Mouse (Mus musculus) brown adipose tissue, adult 24 weeks (tissue): Measurements from ENCODE around the gene Tmem260. TPM values are rescaled to one million over a fixed set of nuclear protein-coding genes. Genes with fewer than 3 reads are reported as not detected.

Experiments used
- H3K27ac ChIP-seq: fragments of 200-500 bp; replicated peaks from 2 replicates; pipeline ENCODE4 v1.5.1; 2012; ENCODE audit warnings: low read depth, mild to moderate bottlenecking, low read length
- H3K4me1 ChIP-seq: fragments of 200-500 bp; 2 replicates; pipeline ENCODE4 v1.6.1; 2012; ENCODE audit warnings: low read length, mixed read lengths; ENCODE audit not compliant: control insufficient read depth, insufficient read depth, insufficient read length
- H3K4me3 ChIP-seq: fragments of 200-500 bp; 2 replicates; pipeline ENCODE4 v1.5.1; 2012; ENCODE audit warnings: low read depth, mild to moderate bottlenecking, low read length, moderate library complexity; ENCODE audit not compliant: insufficient read depth
- polyA plus RNA-seq: library from polyadenylated mRNA; stranded (reverse); fragments of >200 nt; gene quantifications from 2 replicates; pipeline ENCODE4 v1.2.4, GENCODE M21; 2012; ENCODE audit not compliant: missing spikeins, insufficient read depth, insufficient read length

Gene Tmem260
- polyA plus RNA-seq, 1 experiment: 9.9 TPM

- Histone ChIP-seq H3K4me3 (no peak overlapping the region), H3K4me1 (no peaks in the 10 kb centered on the region)
Measured at GRCm38 (mm10) chr14:48513098-48513823, 67.3 kb downstream of the Tmem260 start.

GRCm38 (mm10) chr14:48513824-48514493 is 68.0 kb downstream of the Tmem260 start:
- no peaks in the 10 kb centered on the region for H3K4me1 ChIP-seq
- H3K27ac ChIP-seq: no peak overlapping the region
- H3K4me3 ChIP-seq: no peak overlapping the region

More at GRCm38 (mm10) chr14:48513098-48513823, 67.3 kb downstream of the Tmem260 start:
- H3K27ac ChIP-seq: no peak overlapping the region

GRCm38 (mm10) chr14:48514620-48515019 is 68.7 kb downstream of the Tmem260 start:
- Histone ChIP-seq H3K4me3 (no peak overlapping the region), H3K27ac (no peak overlapping the region), H3K4me1 (no peaks in the 10 kb centered on the region)

- no peaks in the 10 kb centered on the region for H3K4me1 ChIP-seq
- no peak overlapping the region for H3K4me3 ChIP-seq
- no peak overlapping the region for H3K27ac ChIP-seq
Measured at GRCm38 (mm10) chr14:48515538-48515937, 69.6 kb downstream of the Tmem260 start.

- H3K4me1 ChIP-seq: no peaks in the 10 kb centered on the region
- H3K27ac ChIP-seq: no peak overlapping the region
- no peak overlapping the region for H3K4me3 ChIP-seq
Measured at GRCm38 (mm10) chr14:48523361-48523760, 77.4 kb downstream of the Tmem260 start.

- H3K4me1 ChIP-seq: no peaks in the 10 kb centered on the region
- H3K4me3 ChIP-seq: no peak overlapping the region
- no peak overlapping the region for H3K27ac ChIP-seq
Measured at GRCm38 (mm10) chr14:48524135-48524534, 78.2 kb downstream of the Tmem260 start.

- Histone ChIP-seq H3K4me1 (no peaks in the 10 kb centered on the region), H3K4me3 (no peak overlapping the region), H3K27ac (no peak overlapping the region)
Measured at GRCm38 (mm10) chr14:48525055-48525454, 79.1 kb downstream of the Tmem260 start.

- H3K27ac ChIP-seq: no peak overlapping the region
- no peaks in the 10 kb centered on the region for H3K4me1 ChIP-seq
- no peak overlapping the region for H3K4me3 ChIP-seq
Measured at GRCm38 (mm10) chr14:48530629-48531028, 84.7 kb downstream of the Tmem260 start.

- Histone ChIP-seq H3K27ac (no peak overlapping the region), H3K4me3 (no peak overlapping the region)
Measured at GRCm38 (mm10) chr14:48537795-48538766, 92.2 kb downstream of the Tmem260 start.

GRCm38 (mm10) chr14:48545166-48545565 is 99.2 kb downstream of the Tmem260 start:
- Histone ChIP-seq H3K4me3 (no peak overlapping the region), H3K27ac (no peak overlapping the region)

More at GRCm38 (mm10) chr14:48537795-48538766, 92.2 kb downstream of the Tmem260 start:
- no peaks in the 10 kb centered on the region for H3K4me1 ChIP-seq

GRCm38 (mm10) chr14:48546009-48546408 is 100.1 kb downstream of the Tmem260 start:
- H3K4me1 ChIP-seq: no peaks in the 10 kb centered on the region
- no peak overlapping the region for H3K4me3 ChIP-seq
- H3K27ac ChIP-seq: no peak overlapping the region

More at GRCm38 (mm10) chr14:48545166-48545565, 99.2 kb downstream of the Tmem260 start:
- H3K4me1 ChIP-seq: no peaks in the 10 kb centered on the region

GRCm38 (mm10) chr14:48549703-48550102 is 103.8 kb downstream of the Tmem260 start:
- no peak overlapping the region for H3K4me3 ChIP-seq
- H3K27ac ChIP-seq: no peak overlapping the region
- no peaks in the 10 kb centered on the region for H3K4me1 ChIP-seq

- H3K4me1 ChIP-seq: no peaks in the 10 kb centered on the region
Measured at GRCm38 (mm10) chr14:48553216-48553615, 107.3 kb downstream of the Tmem260 start.

GRCm38 (mm10) chr14:48553754-48554153 is 107.8 kb downstream of the Tmem260 start:
- no peak overlapping the region for H3K4me3 ChIP-seq
- no peaks in the 10 kb centered on the region for H3K4me1 ChIP-seq
- H3K27ac ChIP-seq: no peak overlapping the region

More at GRCm38 (mm10) chr14:48553216-48553615, 107.3 kb downstream of the Tmem260 start:
- H3K4me3 ChIP-seq: no peak overlapping the region
- no peak overlapping the region for H3K27ac ChIP-seq

- H3K4me1 ChIP-seq: no peaks in the 10 kb centered on the region
Measured at GRCm38 (mm10) chr14:48558975-48559374, 113.1 kb downstream of the Tmem260 start.

More at GRCm38 (mm10) chr14:48558975-48559374, 113.1 kb downstream of the Tmem260 start:
- Histone ChIP-seq H3K27ac (no peak overlapping the region), H3K4me3 (no peak overlapping the region)
